Mouse (Mus musculus): ENCODE measurements at regions not wholly inside any gene's neighbourhood (a gene's known extent, or its start where the extent isn't known, plus 50 kb on each side); places are given as distances from the start of the nearest gene placed in this dataset.

DNA sequence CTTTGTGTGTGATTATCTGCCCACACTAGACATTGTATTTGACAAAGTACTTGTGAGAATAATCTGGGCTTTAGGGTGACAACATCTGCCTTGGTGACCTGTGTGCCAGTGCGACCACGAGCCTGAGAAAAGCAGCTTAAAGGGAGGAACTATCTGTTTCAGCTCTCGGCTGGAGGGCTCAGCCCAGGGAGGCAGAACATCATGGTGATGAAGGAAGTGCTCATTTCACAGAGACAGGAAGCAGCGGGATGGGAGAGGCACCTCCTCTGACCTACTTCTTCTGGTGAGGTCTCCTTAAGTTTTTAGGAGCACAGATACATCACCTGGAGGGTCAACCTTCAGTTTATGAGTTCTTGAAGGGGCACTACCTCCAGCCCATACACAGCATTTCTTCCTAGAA, 89.8 kb downstream of the Kif26a start:
- no peaks in the 10 kb centered on the region for H3K4me1 ChIP-seq (ENCODE audit: control insufficient read depth, insufficient read depth, insufficient read length, low read length)
- no peak overlapping the region for H3K4me3 ChIP-seq (ENCODE audit: insufficient read depth, low read depth, low read length)
- H3K27ac ChIP-seq (replicated peaks; ENCODE audit: low read depth, low read length), result no peak overlapping the region

DNA sequence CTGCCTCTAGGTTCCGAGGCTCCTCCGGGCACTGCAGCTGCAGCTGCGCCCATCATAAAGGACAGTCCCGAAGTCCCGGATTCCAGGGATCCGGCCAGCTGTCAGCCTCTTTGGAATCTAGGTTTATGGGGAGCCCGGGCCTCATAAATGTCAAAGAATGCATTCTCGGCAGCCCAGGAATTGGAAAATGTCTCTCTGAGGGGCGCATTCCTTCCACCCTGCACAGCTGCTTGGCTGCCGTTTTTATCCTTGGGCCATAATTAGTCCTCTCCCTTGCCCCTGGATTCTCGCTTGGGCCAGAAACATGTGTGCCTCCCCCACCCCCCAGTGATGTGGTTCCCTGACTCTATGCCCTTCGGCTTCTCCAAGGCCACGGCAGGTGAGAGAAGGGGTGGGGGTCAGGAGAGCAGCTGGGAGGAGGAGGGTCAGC, 91.1 kb downstream of the Kif26a start:
- no peaks in the 10 kb centered on the region for H3K4me1 ChIP-seq (ENCODE audit: control insufficient read depth, insufficient read depth, insufficient read length, low read length)
- no peak overlapping the region for H3K27ac ChIP-seq (replicated peaks; ENCODE audit: low read depth, low read length)
- no peak overlapping the region for H3K4me3 ChIP-seq (ENCODE audit: insufficient read depth, low read depth, low read length)

DNA sequence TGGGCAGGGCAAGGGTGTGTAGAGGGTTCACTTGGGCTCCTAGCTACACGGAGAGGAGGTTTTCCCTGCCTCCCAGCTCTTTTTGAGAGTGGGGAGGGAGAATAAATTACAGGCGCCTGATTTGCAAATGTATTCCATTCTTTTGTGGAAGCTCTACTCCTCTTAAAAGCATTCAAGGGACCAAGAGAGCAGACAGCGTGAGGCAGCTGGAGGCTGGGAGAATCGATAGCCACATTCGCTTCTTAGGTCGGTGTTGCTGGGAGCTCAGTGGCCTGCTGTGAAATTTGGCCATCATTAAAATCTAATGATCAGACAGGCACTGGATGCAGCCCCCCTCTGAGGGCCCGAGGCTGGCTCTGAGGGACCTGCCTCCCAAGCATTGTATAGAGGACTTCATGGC, 92.8 kb downstream of the Kif26a start:
- no peak overlapping the region for H3K27ac ChIP-seq (replicated peaks; ENCODE audit: low read depth, low read length)
- H3K4me3 ChIP-seq (ENCODE audit: insufficient read depth, low read depth, low read length), result no peak overlapping the region
- H3K4me1 ChIP-seq (ENCODE audit: control insufficient read depth, insufficient read depth, insufficient read length, low read length), result no peaks in the 10 kb centered on the region

DNA sequence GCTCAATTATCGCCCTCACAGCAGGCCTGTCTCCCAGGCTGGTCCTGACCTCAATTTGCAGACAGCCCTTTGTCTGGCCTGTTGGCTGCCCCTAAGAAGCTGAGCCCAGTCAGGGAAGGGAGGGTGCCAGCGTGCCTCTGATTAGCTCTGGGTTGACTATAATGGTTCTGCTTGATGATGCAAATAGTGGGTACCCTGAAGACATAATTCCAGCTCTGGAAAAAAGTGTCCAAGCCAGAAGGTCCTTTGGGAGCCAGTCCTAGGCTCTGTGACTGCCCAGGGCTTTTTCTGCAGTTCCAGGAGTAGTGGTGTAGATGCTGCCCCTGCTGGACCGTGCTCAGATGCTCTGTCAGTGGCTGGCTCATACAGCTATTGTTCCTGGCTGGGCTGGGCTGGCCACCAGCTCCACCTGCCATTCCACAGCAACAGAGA, 95.7 kb downstream of the Kif26a start:
- Histone ChIP-seq H3K27ac (replicated peaks; ENCODE audit: low read depth, low read length) (no peak overlapping the region), H3K4me3 (ENCODE audit: insufficient read depth, low read depth, low read length) (no peak overlapping the region), H3K4me1 (ENCODE audit: control insufficient read depth, insufficient read depth, insufficient read length, low read length) (no peaks in the 10 kb centered on the region)

DNA sequence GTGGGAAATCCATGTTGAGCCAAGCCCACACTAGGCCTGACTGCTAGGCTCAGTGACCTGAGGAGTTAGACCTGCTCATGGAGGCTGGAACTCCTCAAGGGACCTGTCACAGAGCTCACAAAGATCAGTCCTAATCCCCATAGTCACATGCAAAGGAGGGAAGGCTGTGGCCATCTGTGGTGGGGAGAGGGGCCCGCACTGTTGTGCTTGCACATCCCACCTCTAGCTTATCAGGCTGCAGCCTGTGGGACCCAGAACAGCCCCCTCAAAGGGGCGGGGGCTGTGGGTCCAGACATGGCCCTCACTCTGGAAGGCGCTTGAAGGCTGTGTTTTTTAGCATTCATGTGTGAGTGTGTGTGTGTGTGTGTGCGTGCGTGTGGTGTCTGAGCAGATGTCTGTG, 97.2 kb downstream of the Kif26a start:
- Histone ChIP-seq H3K4me3 (ENCODE audit: insufficient read depth, low read depth, low read length) (no peak overlapping the region), H3K27ac (replicated peaks; ENCODE audit: low read depth, low read length) (no peak overlapping the region), H3K4me1 (ENCODE audit: control insufficient read depth, insufficient read depth, insufficient read length, low read length) (no peaks in the 10 kb centered on the region)

DNA sequence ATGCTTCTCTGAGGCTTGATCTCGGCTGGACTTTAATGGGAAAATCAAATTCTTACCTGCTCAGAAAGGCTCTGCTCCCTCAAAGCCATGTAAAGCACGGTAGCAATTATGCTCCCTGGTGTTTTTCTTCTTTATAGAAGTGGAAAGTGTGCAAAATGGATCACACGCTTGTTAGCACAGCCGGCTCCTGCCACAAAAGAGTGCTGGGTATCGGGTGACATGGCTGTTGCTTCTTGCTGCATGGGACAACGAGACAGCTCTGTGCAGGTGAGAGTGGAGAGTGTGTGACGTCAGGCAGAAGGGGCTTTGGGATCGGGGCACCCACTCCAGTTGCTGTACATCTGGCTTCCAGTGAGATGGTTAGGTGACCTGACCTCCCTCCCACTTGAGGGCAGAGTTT, 104.9 kb downstream of the Kif26a start:
- Histone ChIP-seq H3K4me1 (ENCODE audit: control insufficient read depth, insufficient read depth, insufficient read length, low read length) (no peaks in the 10 kb centered on the region), H3K27ac (replicated peaks; ENCODE audit: low read depth, low read length) (no peak overlapping the region), H3K4me3 (ENCODE audit: insufficient read depth, low read depth, low read length) (no peak overlapping the region)

DNA sequence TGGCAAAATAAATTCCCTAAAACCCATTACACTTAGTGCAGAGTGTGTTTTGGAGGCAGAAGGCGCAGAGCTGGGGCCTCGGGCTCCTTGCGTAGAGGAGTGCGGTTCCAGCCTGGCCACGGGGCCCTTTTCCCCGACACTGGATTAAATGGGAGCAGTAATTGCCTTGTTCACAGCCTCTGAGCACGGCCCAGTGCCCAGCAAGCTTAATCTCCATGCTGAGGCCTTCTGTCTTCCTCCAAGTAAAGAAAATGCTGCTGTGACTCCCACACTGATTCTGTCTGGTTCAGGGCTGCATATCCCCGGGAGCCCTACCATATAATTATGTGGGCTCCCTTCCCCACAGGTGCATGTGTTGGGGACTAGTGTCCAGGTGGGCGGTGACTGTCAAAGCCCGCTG, 107.5 kb downstream of the Kif26a start:
- H3K4me1 ChIP-seq (ENCODE audit: control insufficient read depth, insufficient read depth, insufficient read length, low read length), result no peaks in the 10 kb centered on the region
- H3K27ac ChIP-seq (replicated peaks; ENCODE audit: low read depth, low read length), result no peak overlapping the region
- H3K4me3 ChIP-seq (ENCODE audit: insufficient read depth, low read depth, low read length), result no peak overlapping the region

DNA sequence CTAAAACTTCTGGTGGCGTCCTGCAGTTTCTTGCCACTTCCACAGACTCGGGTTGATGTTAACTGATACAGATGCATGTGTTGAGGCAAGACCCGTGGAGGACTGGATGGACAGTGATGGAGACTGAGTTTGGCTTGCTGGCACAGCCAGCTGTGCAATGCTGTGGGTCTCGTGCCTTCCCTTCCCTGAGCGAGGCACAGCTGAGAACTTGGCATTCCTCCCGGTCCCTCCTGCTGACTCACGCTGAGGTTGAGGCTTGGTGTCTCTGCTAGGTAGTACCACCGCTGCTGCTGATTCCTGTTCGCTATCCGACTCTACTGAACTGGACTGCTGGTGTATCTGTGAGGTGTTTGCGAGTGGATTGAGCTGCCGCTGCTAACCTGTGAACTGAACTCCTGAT, 109.2 kb downstream of the Kif26a start:
- Histone ChIP-seq H3K4me3 (ENCODE audit: insufficient read depth, low read depth, low read length) (no peak overlapping the region), H3K4me1 (ENCODE audit: control insufficient read depth, insufficient read depth, insufficient read length, low read length) (no peaks in the 10 kb centered on the region), H3K27ac (replicated peaks; ENCODE audit: low read depth, low read length) (no peak overlapping the region)

DNA sequence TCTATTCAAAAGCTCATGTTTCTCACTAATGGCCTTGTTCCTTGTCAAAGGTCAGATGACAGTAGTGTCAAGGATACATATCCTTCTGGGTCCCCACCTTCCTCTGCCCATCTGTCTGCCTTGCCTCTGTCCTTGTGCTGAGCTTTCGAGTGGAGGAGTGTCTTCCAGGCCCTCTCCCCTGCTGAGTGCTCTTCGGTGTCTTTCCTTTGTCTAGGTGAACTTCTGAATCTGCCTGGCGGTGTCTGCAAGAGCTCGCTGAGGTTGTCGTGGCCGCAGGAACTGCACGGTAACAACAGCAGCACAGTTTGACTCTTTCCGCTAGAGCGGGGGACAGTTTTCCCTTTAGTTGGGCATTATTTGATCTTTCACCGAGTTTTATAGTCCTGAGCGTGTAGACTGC, 111.7 kb downstream of the Kif26a start:
- Histone ChIP-seq H3K4me3 (ENCODE audit: insufficient read depth, low read depth, low read length) (no peak overlapping the region), H3K4me1 (ENCODE audit: control insufficient read depth, insufficient read depth, insufficient read length, low read length) (no peaks in the 10 kb centered on the region), H3K27ac (replicated peaks; ENCODE audit: low read depth, low read length) (no peak overlapping the region)

DNA sequence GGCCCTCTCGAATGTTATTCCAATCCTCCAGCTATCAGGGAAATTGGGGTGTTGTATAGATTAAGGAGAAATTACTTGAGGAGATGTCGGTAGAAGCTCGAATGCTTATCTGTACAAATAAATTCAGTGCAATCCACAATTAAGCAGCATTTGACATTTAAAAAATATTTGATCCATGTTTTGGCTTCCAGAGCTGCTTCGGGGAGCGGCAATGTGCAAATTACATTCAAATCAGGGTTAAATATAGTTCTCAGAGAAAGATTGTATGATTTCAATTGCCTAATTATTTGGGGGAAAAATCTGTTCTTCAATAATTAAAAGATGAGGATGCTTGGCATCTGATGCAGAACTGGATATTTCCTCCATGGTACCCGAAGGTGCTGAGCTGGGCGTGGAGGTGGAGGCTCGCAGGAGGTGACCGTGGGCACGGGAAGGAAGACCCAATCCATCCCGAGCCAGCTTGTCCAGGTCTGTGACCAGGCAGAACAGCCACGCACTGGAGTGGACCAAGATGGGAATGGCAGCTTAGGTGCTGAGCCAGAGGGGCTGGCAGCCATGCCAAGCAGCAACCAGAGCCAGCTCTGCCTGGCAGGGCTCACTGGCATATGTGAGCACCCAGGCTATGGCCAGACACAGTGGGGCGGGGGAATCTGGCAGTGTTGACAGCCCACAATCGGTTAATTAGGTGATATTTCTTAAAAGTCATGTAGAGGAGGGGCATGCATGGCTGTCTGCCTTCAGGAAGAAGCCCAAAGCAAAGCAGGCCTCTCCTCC, 117.5 kb downstream of the Kif26a start:
- H3K4me3 ChIP-seq (ENCODE audit: insufficient read depth, low read depth, low read length), result no peak overlapping the region
- H3K4me1 ChIP-seq (ENCODE audit: control insufficient read depth, insufficient read depth, insufficient read length, low read length), result no peaks in the 10 kb centered on the region
- H3K27ac ChIP-seq (replicated peaks; ENCODE audit: low read depth, low read length), result no peak overlapping the region

DNA sequence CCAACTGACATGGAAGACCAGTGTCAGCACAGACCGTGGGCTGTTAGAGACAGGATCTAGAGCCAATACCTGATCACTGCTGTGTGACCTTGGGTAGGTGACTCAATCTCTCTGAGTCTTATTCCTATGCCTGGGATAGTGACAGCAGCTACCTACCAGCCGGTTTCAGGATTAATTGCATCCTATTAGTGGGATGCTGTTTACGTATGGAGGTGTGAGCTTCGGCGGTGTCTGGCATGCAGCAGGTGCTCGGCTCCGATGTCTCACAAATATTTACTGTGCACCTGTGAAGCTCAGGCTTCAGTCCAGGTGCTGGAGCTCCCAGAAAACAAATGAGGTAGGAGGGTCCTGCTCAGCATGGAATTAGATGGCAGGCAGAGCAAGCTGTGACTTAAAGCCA, 118.2 kb downstream of the Kif26a start:
- Histone ChIP-seq H3K27ac (replicated peaks; ENCODE audit: low read depth, low read length) (no peak overlapping the region), H3K4me3 (ENCODE audit: insufficient read depth, low read depth, low read length) (no peak overlapping the region)

DNA sequence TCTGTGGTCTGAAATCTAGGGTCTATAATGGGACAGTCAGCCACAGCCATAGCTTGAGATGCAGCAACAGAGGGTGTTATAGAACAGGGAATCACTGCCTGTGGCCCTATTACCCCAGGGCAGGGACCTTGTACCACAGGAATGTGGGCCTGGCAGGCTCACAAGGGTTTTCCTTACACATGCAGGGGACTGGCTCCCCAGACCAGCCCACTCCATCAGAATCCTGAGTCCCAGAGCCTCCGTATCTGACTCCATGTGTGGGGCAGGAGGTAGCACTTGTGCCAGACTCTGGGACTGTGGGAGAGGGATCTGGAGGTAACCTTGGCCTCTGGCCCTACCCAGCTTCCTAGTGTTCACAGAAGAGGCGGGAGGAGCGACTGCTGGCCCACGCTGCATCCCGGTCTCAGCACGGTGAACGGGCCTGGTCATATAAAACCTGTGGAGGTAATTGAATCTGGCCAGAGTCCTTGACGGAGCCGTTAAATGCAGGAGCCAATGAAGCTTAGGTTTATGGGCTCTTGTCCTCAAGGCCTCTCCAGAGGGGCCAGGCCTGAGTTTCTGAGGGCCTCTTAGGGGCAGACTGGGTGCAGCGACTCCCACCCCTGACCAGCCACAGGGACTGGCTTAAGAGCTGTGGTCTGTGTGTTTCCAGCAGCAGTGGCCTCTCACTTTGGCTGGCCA, 119.4 kb downstream of the Kif26a start:
- Histone ChIP-seq H3K4me1 (ENCODE audit: control insufficient read depth, insufficient read depth, insufficient read length, low read length) (no peaks in the 10 kb centered on the region), H3K27ac (replicated peaks; ENCODE audit: low read depth, low read length) (no peak overlapping the region), H3K4me3 (ENCODE audit: insufficient read depth, low read depth, low read length) (no peak overlapping the region)

More for the DNA sequence above, 118.2 kb downstream of the Kif26a start:
- H3K4me1 ChIP-seq (ENCODE audit: control insufficient read depth, insufficient read depth, insufficient read length, low read length), result no peaks in the 10 kb centered on the region

DNA sequence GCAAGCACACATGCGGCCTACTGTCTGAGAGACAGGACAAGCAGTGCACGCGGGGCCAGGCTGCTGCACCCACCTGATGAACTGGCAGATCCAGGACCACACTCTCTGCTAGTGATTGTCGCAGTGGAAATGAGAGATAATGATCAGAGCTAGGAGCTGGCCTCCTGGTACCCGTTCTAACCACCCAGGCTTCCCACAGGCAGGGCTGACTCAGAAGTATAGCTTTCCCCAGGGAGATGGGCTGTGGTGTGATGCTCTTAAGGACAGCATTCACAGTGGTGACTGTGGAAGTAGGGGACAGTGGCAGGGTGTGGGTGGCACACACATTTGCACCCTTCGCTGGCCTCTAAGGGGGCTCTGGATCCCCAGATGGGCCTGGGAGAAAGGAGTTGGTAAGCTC, 128.0 kb downstream of the Kif26a start:
- Histone ChIP-seq H3K4me3 (ENCODE audit: insufficient read depth, low read depth, low read length) (no peak overlapping the region), H3K4me1 (ENCODE audit: control insufficient read depth, insufficient read depth, insufficient read length, low read length) (peaks cover 24% of the 10 kb centered on the region), H3K27ac (replicated peaks; ENCODE audit: low read depth, low read length) (no peak overlapping the region)

DNA sequence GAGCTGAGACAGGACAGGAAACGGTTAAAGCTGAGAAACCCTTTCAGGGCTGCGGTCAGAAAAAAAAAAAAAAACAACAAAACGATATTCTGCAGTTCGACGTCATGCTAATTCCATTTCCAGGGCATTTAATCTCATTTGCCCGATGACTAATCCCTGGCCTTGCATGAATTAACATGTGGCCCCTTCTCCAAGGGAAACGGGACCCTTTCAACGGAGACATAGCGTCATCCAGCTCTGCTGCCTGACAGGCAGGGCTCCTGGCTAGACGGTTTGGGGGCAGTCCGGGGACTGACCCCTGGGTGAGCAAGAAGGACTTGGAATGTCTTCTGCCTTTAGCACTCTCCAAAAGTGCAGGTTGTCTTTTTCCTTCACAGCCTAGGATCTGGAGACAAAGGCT, 128.7 kb downstream of the Kif26a start:
- no peak overlapping the region for H3K27ac ChIP-seq (replicated peaks; ENCODE audit: low read depth, low read length)
- peaks cover 24% of the 10 kb centered on the region for H3K4me1 ChIP-seq (ENCODE audit: control insufficient read depth, insufficient read depth, insufficient read length, low read length)
- H3K4me3 ChIP-seq (ENCODE audit: insufficient read depth, low read depth, low read length), result no peak overlapping the region

DNA sequence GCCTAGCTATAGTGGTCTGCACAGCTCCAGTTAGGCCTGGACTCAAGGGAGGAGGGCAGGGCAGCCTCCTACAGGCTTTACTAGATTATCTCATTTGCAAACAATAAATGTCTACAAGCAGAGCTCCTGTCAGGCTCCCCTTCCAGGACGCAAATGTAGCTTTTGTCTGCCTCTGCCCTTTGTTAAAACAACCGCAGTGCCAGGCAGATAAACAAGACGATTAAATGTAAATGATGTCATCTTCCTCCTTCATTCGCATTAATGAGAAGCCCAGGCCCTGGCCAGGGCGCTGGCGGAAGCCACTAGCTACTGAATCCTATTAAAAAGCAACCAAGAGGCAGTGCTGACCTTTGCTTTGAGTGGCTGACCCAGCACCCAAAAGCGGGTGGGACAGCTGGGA, 130.6 kb downstream of the Kif26a start:
- Histone ChIP-seq H3K4me3 (ENCODE audit: insufficient read depth, low read depth, low read length) (no peak overlapping the region), H3K27ac (replicated peaks; ENCODE audit: low read depth, low read length) (peak overlapping the region; percentile 87), H3K4me1 (ENCODE audit: control insufficient read depth, insufficient read depth, insufficient read length, low read length) (peaks cover 24% of the 10 kb centered on the region)

DNA sequence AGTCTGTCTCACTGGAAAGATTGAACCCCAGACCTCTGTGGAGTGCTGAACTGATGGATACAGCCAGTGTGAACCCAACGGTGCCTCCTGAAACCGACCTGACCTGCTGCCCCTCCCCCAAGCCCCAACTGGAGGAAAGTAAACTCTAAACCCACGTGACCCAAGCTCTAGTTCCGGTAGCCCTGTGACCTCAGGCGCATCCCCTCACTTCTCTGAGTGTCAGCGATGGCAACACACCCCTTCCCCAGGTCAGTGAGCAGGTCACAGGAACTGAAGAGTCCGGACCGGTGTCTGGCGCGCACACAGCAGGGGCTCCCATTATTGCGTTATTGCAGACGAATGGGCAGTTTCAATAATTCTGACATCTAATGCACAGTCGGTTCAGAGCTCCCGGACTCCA, 131.5 kb downstream of the Kif26a start:
- Histone ChIP-seq H3K27ac (replicated peaks; ENCODE audit: low read depth, low read length) (peak overlapping the region; percentile 87), H3K4me3 (ENCODE audit: insufficient read depth, low read depth, low read length) (no peak overlapping the region), H3K4me1 (ENCODE audit: control insufficient read depth, insufficient read depth, insufficient read length, low read length) (peaks cover 24% of the 10 kb centered on the region)
